Mouse (Mus musculus): Measurements from ENCODE around the gene Endov.
A peak's percentile ranks its signal among the peaks of the same experiment; 100 is the strongest.

The Endov gene

DNA sequence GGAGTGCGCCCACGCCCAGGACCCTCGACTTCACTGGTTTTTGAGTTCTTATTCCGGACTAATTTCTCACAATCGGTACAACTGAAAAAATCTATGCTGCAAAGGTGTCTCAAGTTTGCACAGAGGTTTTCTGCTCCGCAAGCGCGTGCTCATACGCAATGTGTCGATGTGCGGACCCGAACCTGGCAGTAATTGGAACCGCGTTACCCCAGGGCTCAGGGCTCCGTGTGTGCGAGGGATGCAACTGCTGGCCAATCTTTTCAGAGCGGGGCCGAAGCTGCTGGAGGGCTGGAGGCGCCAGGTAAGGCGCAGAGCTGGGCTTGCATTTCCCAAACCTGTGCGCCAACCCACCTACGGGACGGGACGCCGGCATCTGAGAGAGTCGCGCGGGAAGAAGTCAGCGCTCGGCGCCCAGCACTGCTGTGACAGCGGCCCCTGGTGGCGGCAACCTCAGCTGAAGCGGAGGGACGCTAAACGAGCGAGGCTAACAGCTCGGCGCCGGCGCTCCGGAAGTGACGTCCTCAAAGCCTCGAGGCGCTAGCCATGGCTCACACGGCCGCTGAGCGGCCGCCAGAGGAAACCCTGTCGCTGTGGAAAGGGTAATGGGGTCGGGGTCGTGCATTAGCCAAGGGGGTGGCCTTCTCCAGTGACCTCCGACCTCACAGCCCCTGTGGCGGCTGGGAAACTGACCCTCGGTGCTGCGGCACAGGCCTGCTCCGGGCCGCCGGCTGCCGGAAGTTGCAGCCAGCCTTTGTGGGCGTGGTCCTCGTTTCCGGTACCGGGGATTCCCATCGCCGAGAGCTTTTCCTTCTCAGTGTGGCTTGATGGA is at the start of gene Endov:
TSS of gene Endov (plus strand) at position 487 of the 829 bp plus-strand sequence.
- peak; percentile 100 for DNase-seq (ENCODE audit: low spot score in 2 of 2)

DNA sequence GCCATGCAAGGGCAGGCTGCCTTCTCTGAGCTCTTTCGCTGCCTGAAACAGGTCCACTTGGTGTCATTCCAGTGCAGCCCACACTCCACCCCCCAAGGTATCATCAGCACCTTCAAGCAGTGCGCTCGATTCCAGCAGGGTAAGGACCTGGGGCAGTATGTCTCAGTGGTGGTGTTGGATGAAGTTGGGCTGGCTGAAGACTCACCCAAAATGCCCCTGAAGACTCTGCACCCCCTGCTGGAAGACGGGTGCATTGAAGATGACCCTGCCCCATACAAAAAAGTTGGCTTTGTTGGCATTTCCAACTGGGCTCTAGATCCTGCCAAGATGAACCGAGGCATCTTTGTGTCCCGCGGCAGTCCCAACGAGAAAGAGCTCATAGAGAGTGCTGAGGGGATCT is 48.9 kb upstream of the Endov start:
- DNase-seq (ENCODE audit: low spot score in 2 of 2), result no peak

DNA sequence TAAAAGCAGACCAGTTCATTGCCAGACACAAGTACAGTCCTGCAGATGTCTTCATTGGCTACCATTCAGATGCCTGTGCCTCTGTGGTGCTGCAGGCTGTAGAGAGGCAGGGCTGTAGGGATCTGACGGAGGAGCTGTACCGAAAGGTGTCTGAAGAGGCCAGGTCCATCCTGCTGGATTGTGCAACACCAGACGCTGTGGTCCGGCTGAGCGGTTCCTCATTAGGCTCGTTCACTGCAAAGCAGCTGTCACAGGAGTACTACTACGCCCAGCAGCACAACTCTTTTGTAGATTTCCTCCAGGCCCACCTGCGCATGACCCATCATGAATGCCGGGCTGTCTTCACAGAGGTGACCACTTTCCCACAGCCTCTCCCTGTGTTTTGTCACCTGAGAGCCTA is 47.7 kb upstream of the Endov start:
- DNase-seq (ENCODE audit: low spot score in 2 of 2), result no peak

DNA sequence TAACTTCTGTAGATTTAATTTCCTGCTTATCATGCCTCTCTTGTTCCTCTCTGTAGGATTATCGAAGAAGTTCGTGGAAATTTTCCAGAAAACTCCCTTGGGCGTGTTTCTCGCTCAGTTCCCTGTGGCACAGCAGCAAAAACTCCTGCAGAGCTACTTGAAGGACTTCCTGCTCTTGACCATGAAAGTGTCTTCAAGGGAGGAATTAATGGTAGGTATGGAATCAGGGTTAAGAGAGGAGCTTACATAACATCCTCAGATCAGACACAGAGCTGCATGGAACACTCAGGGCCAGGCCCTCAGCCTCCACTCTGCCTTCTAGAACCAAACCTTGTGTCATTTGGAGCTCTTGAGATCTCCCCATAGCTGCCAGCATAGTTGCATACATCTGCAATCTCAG is 35.0 kb upstream of the Endov start:
- no peak for DNase-seq (ENCODE audit: low spot score in 2 of 2)

DNA sequence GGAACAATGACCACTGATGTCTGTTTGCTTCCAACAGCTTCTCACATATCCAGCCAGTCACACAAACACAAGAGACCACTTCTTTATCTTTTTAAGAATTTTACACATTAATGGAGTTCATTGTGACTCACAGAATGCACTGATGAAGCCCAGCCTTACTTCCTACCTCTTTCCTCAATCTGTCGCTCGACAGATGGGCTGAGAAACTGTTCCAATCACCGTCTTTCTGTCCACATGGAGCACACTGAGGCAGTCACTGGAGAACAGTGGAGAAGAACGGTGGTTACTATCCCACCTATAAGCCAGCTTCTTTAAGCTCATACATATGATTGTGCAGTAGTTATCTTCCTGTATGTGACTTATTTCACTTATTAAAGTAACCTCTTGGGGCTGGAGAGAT is 13.3 kb upstream of the Endov start:
- no peak for DNase-seq (ENCODE audit: low spot score in 2 of 2)

DNA sequence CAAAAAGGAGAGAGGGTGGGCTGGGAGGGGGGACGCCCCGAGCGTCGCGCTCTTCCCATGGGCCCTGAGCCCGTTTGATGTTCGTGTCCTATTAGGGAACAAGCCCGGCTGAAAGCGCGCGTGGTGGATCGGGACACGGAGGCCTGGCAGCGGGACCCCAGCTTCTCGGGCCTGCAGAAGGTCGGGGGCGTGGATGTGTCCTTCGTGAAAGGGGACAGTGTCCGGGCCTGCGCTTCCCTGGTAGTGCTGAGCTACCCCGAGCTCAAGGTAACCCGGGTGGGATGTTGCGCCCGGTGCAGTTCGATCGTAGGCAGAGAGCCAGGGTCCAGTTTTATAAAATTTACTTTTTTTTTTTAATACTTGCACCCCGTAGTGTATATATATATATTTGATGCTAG is 542 bp downstream of the Endov start:
- no peak for DNase-seq (ENCODE audit: low spot score in 2 of 2)

DNA sequence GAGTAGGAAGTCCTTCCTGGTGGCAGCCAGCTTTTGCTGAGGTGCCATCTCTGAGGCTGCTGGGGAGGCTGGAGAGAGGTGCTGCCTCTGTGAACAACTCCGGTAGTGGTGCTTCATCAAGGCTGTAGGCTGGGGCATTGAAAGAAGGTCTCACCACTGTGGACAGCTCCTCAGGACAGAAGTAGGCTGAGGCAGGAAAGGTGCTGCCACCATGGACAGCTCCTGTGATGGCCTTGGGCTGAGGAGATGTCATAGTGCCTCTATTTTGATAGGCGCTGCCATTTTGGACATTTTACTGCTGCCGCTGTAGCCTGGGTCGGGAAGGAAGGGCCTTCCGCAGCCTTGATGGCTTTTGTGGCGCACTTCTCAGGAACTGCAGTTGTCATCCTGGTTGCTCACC is 1.7 kb downstream of the Endov start:
- no peak for DNase-seq (ENCODE audit: low spot score in 2 of 2)

DNA sequence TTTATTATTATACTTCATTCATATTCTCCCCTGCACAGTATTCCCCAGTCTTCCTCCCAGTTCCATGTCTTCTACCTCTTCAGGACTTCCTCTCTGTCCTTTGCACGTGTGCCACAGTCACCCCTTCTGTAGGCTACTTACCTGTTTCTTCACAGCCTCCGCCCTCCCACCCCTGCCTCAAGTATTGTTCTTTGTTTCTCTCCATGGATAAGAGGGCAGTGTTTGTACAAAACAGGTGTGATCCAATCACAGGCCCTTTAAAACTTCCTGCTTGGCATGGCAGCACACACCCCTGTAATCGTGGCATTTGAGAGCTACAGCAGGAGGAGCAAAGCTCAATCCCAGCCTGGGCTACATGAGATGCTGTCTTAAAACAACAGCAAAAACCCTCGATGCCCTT is 2.4 kb downstream of the Endov start:
- no peak for DNase-seq (ENCODE audit: low spot score in 2 of 2)

DNA sequence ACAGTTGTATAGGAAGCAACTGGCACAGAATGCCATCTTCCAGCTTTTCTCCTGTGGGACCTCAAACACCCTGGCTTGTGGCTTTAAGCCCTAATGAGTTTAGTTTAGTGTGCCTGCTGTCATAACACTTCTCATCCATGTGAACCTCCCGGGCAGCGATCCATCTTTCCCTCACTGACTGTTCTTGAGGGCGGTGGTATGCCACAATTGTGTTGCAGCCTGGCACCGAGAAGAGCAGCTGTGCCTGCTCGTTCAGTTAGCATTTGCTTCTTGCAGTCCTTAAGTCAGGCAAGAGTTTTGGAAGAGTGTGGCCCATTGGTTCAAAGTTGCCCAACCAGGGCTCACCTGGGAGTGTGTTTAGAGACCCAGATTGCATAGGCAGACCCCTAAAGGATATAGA is 5.0 kb downstream of the Endov start:
- no peak for DNase-seq (ENCODE audit: low spot score in 2 of 2)

DNA sequence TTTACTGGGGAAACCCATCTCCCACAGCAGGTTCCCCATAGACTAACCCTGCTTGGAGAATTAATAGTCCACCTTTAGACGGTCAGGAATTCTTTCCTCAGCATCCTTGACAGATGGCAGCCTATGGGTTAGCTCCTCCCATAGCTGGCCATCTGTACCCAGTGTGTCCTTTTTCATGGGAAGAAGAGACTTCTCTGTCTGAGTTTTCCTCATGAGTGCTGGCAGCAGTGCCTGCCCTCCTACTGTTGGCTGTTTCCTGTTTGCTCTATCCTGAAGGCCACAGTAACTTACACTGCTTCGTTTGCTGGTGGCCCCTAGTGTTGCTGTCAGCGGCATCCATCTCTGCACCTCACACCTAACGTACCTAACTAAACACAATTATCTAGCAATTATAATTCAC is 6.3 kb downstream of the Endov start:
- DNase-seq (ENCODE audit: low spot score in 2 of 2), result no peak

DNA sequence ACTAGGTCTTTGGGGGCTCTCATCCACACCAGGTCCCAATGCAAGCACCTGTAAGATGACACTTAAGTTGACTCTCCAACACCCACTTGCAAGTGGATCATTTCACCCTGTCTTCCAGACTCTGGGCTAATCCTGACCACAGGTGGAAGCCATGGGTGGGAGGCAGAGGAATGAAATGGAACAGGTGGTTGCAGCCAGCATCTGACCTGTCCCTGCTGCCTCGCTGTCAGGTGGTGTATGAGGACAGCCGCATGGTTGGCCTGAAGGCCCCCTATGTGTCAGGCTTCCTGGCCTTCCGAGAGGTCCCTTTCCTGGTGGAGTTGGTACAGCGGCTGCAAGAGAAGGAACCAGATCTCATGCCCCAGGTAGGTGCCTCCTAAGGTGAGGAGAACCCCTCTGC is 8.2 kb downstream of the Endov start:
- no peak for DNase-seq (ENCODE audit: low spot score in 2 of 2)

DNA sequence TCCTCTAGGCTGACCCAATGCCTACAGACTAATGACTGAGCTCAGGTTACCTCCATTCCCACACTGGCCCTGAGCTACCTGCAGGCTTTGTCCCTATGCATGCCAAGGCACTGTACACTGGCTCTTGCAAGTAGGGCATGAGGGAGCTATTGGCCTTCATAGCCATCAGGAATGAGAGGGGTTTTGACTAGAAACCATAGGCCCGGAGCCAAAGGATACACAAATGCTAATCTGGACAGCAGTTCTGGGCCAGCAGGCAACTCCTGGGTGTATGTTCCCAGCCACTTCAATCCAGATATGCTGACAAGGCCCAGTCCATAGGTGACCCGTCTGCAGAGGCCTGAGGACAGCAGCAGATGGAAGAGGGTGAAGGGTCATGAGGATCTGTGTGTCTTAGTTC is 8.9 kb downstream of the Endov start:
- DNase-seq (ENCODE audit: low spot score in 2 of 2), result no peak

DNA sequence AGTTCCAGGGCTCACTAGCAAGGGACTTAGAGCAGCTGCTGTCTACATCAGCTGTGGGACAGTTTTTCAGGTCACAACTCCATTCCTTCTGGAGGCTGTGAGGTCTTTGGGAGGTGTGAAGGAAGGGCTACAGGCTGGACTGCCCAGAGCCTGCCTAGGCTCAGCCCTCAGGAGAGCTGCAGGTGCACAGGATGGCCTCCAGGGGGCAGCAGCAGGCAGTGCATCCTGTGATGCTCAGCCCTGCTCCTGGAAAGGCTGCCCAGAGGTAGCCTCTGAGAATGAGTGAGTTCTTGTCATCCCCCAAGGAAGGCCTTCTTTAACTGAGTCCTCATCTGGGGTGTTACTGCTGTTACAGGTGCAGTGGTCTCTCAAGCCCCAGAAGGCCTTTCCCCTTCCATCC is 12.5 kb downstream of the Endov start:
- DNase-seq (ENCODE audit: low spot score in 2 of 2), result peak; percentile 74 to 86

DNA sequence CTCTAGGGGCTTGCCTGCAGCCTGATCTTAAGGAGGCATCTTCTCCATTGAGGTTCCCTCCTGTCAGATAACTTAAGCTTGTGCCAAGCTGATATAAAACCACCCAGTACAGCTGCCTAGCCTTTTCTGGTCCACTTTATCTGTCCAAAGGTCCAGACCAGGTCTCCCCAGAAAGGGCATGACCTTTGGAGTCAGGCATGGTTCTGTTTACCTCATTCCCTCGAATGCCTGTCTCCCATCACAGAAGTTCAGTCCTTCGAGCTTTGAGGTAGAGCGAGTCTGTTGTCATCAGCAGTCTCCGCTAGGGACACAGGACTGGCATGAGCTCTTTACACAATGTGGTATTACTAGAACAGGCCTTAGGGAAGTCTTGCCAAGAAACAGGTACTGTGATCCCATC is 15.2 kb downstream of the Endov start:
- DNase-seq (ENCODE audit: low spot score in 2 of 2), result no peak

DNA sequence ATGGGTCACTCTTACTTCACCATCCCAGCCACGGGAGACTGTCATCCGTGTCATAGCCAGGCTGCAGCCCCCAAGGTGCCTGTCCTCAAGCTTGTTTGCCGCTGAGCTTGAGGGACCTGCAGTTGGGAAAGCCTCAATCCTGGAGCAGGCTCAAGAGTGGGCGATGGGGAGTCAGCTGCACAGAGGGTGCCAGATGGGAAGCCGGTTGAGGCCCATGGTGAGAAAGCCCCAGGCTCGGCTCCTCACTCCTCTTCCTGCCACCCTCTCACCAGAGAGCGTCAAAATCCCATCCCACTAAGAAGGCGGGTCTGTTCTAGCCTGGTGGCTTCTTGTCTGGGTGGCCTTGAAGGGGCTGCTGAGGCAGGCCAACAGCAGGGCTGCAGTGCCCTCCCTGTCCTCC is 16.6 kb downstream of the Endov start:
- DNase-seq (ENCODE audit: low spot score in 2 of 2), result no peak

DNA sequence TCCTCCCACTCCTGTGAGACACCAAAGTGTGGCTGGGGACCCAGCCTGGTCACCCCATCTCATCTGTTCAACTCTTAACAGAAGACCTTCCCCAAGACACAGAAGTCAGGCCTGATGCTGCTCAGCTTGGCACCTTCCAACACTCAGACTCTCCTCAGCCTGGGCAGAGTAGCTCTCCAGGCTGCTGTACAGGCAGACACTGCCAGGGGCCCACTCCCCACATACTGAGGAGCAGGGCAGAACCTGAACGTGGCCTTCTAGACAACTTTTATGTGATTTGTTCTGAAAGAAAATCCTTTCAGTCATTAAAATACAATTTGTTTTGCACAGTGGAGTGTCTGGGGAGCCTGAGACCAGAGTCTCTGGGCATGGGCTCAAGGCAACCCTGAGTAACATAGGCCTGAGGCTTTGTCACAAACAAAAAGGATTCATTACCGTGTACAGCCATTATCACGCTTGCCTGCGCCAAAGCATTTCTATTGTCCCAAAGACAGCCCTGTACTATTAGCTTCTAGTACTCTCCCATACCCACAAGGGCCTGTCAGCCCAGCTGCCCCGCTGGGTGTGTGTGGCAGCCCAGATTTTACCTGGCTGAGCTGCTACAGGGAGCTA is 18.1 kb downstream of the Endov start:
- no peak for DNase-seq (ENCODE audit: low spot score in 2 of 2)

DNA sequence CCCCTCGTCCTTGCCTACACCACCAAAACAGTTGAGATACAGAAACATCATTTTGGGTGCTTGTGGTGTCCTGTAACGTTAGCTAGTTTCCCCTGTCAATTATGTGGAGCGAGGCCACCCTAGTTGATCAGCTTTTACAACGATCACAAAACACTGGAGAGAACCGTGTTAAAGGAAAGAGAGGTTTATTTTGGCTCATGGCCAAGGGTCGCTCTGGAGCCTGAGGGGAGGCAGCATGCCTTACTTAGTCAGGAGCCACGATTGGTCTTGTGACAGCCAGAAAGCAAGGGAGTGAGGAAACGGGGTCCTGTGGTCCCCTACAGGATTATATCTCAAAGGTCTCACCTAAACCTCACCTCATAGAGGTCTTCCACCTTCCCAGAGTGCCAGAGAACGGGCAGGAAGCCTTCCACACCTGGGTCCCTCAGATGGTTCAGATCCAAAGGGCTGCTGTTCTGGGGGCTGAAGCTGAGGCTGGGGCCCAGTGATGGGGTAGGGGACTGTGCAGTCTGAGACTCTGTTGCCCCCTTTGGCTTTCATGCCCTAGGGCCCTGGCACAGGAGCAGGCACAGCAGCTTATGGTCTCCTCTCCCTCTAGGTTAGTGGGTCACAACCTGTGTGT is 22.0 kb downstream of the Endov start:
- no peak for DNase-seq (ENCODE audit: low spot score in 2 of 2)

DNA sequence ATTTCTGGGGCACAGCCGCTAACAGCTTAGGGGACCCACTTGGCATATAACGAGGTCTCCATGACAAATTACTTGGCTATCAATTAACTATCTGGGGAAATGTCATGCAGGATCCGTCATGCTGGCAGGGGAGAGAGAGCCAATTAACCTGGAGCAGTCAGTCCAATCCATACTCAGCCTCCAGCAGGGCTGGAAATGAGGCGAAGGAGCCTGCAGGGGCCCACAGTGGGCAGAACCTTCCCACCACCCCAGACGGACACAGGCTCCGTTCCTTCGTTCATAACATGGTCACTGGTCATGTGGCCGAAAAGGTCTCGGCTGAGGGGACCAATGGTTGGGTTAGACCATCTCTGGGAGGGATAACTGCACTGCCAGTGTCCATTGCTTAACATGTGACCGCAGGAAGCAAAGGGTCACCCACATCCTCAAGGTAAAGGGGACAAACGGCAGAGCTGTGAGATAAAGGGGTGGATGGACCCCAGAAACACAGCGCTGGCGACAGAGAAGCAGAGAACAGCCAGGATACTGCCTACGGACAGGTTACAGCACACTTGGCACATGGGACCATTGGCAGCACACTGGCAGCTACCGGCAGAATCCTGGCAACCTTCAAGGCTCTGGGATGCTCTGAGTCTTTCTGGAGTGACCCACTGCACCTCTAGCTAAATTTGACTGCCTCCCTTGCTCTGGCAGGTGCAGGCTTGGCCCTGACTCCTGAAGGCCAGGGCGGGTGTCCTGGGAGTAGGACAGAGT is 23.1 kb downstream of the Endov start:
- DNase-seq (ENCODE audit: low spot score in 2 of 2), result no peak

DNA sequence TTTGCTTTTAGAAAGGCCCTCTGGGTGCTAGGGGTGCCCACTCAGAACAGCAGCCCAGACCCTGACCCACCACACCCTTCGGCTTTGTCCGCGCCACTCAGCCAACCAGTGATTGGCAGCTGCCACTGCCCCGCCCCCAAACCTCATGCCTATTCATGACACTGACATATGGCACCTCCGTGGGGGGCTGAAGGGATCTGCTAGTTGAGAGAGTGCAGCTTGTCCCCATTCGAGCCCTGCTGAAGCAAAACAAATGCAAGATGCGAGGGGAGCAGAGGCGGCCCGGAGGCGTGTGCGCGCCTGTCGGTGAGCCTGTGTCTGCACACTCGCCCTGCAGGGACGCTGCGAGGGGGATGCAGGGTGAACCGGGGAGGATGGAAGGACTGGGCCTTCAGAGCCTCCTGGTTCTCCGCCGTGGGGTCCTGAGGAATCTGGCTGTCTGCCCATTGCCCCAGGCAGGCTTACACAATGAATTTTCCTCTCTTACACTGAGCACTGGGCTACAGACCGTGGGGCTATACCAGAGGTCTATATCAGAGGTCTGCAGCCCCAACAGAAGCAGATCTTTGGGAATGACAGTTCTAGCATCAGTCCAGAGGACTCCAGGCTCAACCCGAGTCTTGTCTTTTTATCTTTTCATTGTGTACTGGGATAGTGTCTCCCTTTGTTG is 24.0 kb downstream of the Endov start:
- peak; percentile 60 to 89 for DNase-seq (ENCODE audit: low spot score in 2 of 2)

DNA sequence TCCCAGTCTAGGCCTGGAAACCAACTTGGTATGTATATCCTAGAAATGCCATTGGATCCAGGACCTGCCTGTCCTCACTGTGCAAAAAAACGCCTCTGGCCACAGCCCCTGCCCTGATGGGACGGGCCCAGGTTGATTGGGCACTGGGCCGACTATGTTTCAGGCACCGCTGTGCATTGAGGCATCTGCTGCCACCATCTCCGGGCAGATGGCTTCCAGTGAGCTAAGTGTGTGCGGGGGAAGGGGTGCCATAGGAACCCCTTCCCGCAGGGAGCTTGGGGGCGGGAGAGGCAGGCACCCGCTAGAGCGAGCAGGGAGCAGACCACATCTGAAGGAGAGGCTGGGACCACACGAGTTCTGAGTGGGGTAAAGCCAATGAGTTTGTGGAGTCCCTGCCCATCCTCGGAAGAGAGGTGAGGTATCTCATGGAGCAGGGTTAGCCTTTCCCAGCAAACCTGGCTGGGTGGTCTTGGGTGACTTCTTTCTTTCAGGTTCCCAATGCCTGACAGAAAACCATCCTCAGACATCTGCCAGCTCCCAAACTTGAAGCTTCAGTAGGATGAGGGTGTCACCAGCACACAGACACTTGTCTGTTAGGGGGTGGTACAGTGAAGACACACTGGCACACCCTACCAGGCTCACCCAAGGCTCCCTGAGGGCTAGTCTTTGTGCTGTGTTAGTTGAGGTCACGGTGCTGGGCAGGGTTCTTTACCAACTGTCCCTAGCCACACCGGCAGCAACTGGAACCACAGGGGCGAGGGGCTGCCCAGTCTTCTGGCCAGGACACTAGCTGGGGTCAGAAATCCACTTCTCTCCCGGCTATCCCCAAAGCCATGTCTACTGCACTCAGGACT is 24.9 kb downstream of the Endov start:
- DNase-seq (ENCODE audit: low spot score in 2 of 2), result no peak
